Mouse (Mus musculus): ENCODE measurements at regions not wholly inside any gene's neighbourhood (a gene's known extent, or its start where the extent isn't known, plus 50 kb on each side); places are given as distances from the start of the nearest gene placed in this dataset.

DNA sequence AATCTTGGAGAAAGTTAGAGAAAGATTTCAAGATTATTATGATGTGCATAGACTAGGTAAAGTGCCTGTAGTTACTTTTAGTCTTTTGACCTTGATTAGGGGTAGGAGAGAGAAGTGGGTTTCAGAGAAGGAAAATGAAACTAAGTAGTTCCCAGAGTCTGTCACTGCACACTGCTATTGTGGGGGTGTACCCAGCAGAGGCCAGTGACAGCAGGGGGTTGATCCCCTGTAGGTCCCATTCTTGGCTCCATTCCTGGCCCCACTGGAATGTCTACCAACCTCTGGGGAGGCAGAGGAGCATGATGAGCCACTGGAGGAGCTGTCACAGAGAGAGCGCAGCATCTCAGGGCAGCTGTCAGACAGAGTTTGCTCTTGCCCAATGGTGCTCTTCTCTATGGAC is 88.1 kb downstream of the Trim52 start:
- TF ChIP-seq CTCF (IDR thresholded peaks at IDR 0.05 in 2 of 3, conservative IDR thresholded peaks at IDR 0.05 in 1 of 3; ENCODE audit: control insufficient read depth in 1 of 3, insufficient read depth in 1 of 3, low read depth in 2 of 3, low read length in 3 of 3, poor library complexity in 1 of 3, severe bottlenecking in 1 of 3) = no peak
- no peak for TF ChIP-seq GABPA (IDR thresholded peaks at IDR 0.05; ENCODE audit: low read depth, low read length)
- no peak for TF ChIP-seq POLR2A (IDR thresholded peaks at IDR 0.05; ENCODE audit: control insufficient read depth in 1 of 2, insufficient read depth in 1 of 2, low read depth in 1 of 2, low read length in 2 of 2, poor library complexity in 1 of 2)
- TF ChIP-seq RAD21 (IDR thresholded peaks at IDR 0.05; ENCODE audit: low read depth, low read length) = no peak
- TF ChIP-seq TBP (IDR thresholded peaks at IDR 0.05; ENCODE audit: low read depth, low read length) = no peak
- TF ChIP-seq TCF12 (IDR thresholded peaks at IDR 0.05; ENCODE audit: low read depth, low read length) = no peak

Measured in MEL (cell line).